Mouse (Mus musculus): Measurements from ENCODE around the gene Gng2. TPM values are rescaled to one million over a fixed set of nuclear protein-coding genes. Genes with fewer than 3 reads are reported as not detected.

Gng2 gene
- polyA plus RNA-seq, 1 experiment from 2014 or later = 201 TPM

DNA sequence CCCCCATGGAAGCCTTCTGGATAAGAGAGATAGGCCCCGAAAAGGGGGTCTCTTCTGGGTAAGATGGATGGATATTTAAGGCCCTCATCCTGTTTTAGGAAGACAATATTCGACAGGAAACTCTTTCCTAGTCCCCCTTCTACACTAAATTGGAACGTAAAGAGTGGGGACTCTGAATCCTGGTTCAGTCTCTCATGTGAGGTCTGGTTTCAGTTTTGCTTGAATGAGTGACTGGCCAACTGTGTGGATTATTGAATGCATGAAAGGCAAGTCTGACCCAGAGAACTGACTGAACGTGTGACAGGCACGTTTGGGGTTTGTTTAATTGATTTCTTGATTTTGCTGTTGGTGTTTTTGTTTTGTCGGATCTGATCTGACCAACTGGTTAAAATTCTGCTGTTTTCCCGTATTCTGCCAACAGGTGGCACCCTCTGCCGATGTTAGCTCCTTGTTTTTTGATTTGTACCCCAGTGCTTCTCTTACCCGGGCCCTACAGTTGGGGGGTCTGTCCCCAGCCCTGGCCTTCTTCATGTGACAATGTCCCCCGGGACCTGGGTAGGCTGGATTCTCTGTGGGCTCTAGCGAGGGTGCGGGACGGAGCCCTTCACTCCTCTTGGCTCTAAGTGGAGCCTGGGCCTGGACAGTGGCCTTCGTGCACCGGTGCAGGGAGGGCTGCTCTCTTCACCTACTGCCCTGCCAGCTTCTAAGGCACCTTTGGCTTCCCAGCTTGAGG lies 137.7 kb downstream of the Gng2 start:
- Histone ChIP-seq H3K4me2 (replicated peaks; ENCODE audit: low read depth, low read length) (0 out of 2 replicates have a peak overlapping the region, but pooled peaks have one; percentile 23), H3K27ac (ENCODE audit: low read depth, low read length) (no peak overlapping the region), H3K36me3 (ENCODE audit: control insufficient read depth, insufficient read depth, low read length) (no peaks in the 10 kb centered on the region), H3K4me3 (ENCODE audit: low read depth, low read length) (no peak overlapping the region), H3K9me3 (ENCODE audit: control insufficient read depth, low read length) (no peaks in the 10 kb centered on the region), H3K4me1 (replicated peaks; ENCODE audit: control insufficient read depth, insufficient read depth, low read length) (no peaks in the 10 kb centered on the region), H3K27me3 (ENCODE audit: control insufficient read depth, insufficient read depth, low read length) (no peaks in the 10 kb centered on the region), H3K9ac (ENCODE audit: low read depth, low read length) (0 out of 2 replicates have a peak overlapping the region, but pooled peaks have one; percentile 15)
- ATAC-seq (ENCODE audit: low FRiP score) = peak; percentile 61
- DNase-seq (ENCODE audit: low spot score) = peak; percentile 85
- 26% methylated on average over 15 of the region's 15 CpGs for WGBS

DNA sequence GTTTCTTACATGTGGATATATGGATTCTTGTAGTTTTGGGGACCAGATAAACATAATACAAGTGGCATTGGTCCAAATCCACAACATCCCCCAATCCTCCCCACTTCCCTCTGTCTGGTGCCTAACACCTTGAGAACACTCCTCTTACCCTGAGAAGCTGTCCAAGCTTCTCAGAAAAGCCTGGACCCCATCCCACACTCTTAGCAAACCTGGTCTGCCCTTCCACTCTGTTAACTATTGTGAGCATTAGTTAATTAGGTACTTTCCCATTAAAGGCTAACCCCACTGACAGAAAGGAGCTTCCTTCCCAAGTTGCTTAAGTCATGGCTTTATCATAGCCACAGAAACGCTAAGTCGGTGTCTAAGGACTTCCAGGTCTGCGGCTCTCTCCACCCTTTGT lies 141.1 kb downstream of the Gng2 start:
- Histone ChIP-seq H3K4me3 (ENCODE audit: low read depth, low read length) (no peak overlapping the region), H3K36me3 (ENCODE audit: control insufficient read depth, insufficient read depth, low read length) (no peaks in the 10 kb centered on the region), H3K4me1 (replicated peaks; ENCODE audit: control insufficient read depth, insufficient read depth, low read length) (no peaks in the 10 kb centered on the region), H3K27me3 (ENCODE audit: control insufficient read depth, insufficient read depth, low read length) (no peaks in the 10 kb centered on the region), H3K9ac (ENCODE audit: low read depth, low read length) (no peak overlapping the region), H3K9me3 (ENCODE audit: control insufficient read depth, low read length) (no peaks in the 10 kb centered on the region), H3K4me2 (replicated peaks; ENCODE audit: low read depth, low read length) (no peak overlapping the region), H3K27ac (ENCODE audit: low read depth, low read length) (no peak overlapping the region)
- DNase-seq (ENCODE audit: low spot score) (no peak), ATAC-seq (ENCODE audit: low FRiP score) (no peak)
- WGBS = 88% methylated on average over 3 of the region's 3 CpGs

GRCm38 (mm10) chr14:19825481-19825880 lies 151.9 kb downstream of the Gng2 start:
- DNase-seq (ENCODE audit: low spot score) = peak; percentile 70

GRCm38 (mm10) chr14:19823321-19824142 lies 153.9 kb downstream of the Gng2 start, which contains the start of gene Rtraf:
Gene Rtraf (minus strand): TSS chr14:19823824.
- H3K4me1 ChIP-seq (replicated peaks; ENCODE audit: control insufficient read depth, insufficient read depth, low read length) = no peaks in the 10 kb centered on the region

More at GRCm38 (mm10) chr14:19825481-19825880, 151.9 kb downstream of the Gng2 start:
- Histone ChIP-seq H3K9me3 (ENCODE audit: control insufficient read depth, low read length) (no peaks in the 10 kb centered on the region), H3K9ac (ENCODE audit: low read depth, low read length) (no peak overlapping the region; the same call in 1 of the 2 replicates), H3K4me2 (replicated peaks; ENCODE audit: low read depth, low read length) (0 out of 2 replicates have a peak overlapping the region, but pooled peaks have one; percentile 3), H3K36me3 (ENCODE audit: control insufficient read depth, insufficient read depth, low read length) (0 out of 2 replicates have a peak, but pooled peaks cover 4% of the 10 kb centered on the region), H3K27ac (ENCODE audit: low read depth, low read length) (peak overlapping the region; percentile 88), H3K27me3 (ENCODE audit: control insufficient read depth, insufficient read depth, low read length) (no peaks in the 10 kb centered on the region), H3K4me1 (replicated peaks; ENCODE audit: control insufficient read depth, insufficient read depth, low read length) (no peaks in the 10 kb centered on the region), H3K4me3 (ENCODE audit: low read depth, low read length) (no peak overlapping the region)
- peak; percentile 63 for ATAC-seq (ENCODE audit: low FRiP score)
- 47% methylated on average over 11 of the region's 11 CpGs for WGBS

More at GRCm38 (mm10) chr14:19823321-19824142, 153.9 kb downstream of the Gng2 start, which contains the start of gene Rtraf:
- Histone ChIP-seq H3K27me3 (ENCODE audit: control insufficient read depth, insufficient read depth, low read length) (no peaks in the 10 kb centered on the region), H3K4me2 (replicated peaks; ENCODE audit: low read depth, low read length) (peak within 1 kb of the TSS; percentile 74), H3K4me3 (ENCODE audit: low read depth, low read length) (peak within 1 kb of the TSS; percentile 96), H3K9me3 (ENCODE audit: control insufficient read depth, low read length) (no peaks in the 10 kb centered on the region), H3K27ac (ENCODE audit: low read depth, low read length) (peak within 1 kb of the TSS; percentile 76), H3K36me3 (ENCODE audit: control insufficient read depth, insufficient read depth, low read length) (0 out of 2 replicates have a peak, but pooled peaks cover 4% of the 10 kb centered on the region), H3K9ac (ENCODE audit: low read depth, low read length) (peak within 1 kb of the TSS; percentile 88)
- peak; percentile 97 for DNase-seq (ENCODE audit: low spot score)
- 2% methylated on average over 73 of the region's 80 CpGs for WGBS
- peak; percentile 97 for ATAC-seq (ENCODE audit: low FRiP score)

Other genes with a start within 250 kb of the Gng2 start
- gene Nid2, start 226.4 kb downstream of the Gng2 start, polyA plus RNA-seq (2014; fragmentation: Nextera tagmentation; extraction: Ambion mirVana) = 32.9 and 34.6 TPM in 2 replicates
- gene Rtraf, start 153.8 kb downstream of the Gng2 start, polyA plus RNA-seq (2014; fragmentation: Nextera tagmentation; extraction: Ambion mirVana) = 268 and 277 TPM in 2 replicates
- gene Saysd1, start 160.9 kb upstream of the Gng2 start, polyA plus RNA-seq (2014; fragmentation: Nextera tagmentation; extraction: Ambion mirVana) = 12.9 and 14.9 TPM in 2 replicates
- 4.6 and 8.5 TPM in 2 replicates for gene Kcnk5, start 204.2 kb upstream of the Gng2 start, polyA plus RNA-seq (2014; fragmentation: Nextera tagmentation; extraction: Ambion mirVana)

All from hindbrain, embryonic 11.5 days (tissue).